Mouse (Mus musculus) ovary, postnatal 10 days (tissue): ENCODE results near the gene Chd6.

Experiments
- DNase-seq: peaks from one replicate; pipeline ENCODE4 v3.0.0; 2022; ENCODE audit warnings: low spot score

The Chd6 gene

DNA sequence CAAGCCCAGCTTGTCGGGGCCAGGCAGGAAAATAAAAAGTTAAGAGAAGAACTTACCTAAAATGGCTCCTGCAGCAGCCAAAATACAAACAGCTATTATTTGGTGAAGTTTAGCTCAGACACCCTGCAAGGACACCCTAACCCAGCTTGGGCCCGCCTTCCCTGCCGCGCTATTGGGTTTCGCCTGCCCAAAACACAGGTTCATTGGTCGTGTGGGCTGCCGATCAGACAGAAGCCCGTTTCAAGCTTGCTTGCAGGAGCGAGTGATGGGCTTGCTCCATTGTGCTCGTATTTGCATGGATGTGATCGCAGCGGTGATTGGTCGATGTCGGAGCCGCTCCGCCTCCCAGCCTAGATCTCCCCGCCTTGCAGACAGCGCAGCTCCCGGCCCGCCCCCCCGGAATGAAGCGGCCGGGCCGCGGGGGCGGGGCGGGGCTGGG, at the start of gene Chd6:
Chd6 (minus strand) TSS at position 143 of the 439 bp plus-strand sequence.
- DNase-seq: peak; percentile 88

DNA sequence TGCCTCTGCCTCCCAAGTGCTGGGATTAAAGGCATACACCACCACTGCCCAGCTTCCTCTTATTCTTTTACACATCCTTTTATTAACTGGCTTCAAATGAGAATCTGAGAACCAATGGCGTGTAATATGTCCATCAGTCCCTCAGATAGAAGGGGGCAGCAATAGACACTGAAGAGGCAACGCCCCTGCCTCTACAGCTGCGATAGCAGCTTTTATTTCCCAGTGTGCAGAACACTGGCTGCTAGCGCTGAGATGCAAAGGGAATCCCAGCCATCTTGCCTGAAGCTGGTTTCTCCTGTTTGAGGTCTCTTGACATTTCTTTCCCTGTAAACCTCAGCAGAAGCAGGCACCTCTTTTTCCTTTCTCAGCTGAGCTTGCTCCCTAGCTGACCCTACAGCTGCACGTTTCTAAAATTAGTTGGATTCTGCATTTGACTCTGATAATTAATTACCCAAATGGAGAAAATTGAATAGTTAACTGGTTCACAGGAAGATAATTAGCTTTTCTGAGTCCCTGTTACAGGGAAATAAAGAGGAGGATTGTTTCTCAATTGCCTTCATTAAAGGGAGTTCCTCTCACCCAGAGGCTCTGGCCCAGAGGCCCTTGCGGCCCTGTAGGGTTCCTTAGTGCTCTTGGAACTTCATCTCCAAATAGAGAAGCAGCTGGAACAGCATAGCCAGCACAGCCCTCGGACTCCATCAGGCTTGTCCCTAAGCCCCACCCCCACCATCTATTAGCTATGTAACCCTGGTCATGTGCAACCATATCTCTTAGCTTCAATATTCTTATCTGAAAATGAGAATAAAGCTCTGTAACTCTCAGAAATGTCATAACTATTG, 41.3 kb upstream of the Chd6 start:
- DNase-seq: no peak

DNA sequence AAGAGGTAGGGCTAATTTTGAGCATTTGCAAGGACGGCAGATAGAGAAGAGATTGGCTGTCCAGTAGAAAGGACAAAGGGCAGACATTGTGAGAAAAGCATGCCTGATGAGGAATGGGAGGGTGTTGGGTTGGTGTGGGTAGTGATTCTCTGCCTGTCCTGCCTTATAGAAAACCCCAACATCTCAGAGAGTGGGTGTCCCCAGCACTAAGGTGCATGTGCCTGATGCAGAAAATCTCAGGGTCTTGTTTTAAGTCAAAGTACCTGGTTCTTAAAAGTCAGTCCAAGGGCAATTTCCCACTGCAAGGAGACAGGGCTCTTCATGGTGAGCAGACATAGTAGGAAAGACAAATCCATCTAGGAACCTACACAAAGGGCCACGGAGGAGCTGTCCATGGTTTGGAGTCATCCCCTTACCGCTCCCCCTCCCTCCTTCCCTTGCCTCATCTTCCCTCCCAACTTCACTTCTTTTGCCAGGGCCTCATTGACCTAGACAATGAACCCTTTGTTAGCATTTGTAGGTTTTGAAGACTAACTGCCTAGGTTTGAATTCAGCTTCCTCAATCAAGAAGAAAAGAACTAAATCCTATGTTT, 39.6 kb upstream of the Chd6 start:
- DNase-seq: no peak

DNA sequence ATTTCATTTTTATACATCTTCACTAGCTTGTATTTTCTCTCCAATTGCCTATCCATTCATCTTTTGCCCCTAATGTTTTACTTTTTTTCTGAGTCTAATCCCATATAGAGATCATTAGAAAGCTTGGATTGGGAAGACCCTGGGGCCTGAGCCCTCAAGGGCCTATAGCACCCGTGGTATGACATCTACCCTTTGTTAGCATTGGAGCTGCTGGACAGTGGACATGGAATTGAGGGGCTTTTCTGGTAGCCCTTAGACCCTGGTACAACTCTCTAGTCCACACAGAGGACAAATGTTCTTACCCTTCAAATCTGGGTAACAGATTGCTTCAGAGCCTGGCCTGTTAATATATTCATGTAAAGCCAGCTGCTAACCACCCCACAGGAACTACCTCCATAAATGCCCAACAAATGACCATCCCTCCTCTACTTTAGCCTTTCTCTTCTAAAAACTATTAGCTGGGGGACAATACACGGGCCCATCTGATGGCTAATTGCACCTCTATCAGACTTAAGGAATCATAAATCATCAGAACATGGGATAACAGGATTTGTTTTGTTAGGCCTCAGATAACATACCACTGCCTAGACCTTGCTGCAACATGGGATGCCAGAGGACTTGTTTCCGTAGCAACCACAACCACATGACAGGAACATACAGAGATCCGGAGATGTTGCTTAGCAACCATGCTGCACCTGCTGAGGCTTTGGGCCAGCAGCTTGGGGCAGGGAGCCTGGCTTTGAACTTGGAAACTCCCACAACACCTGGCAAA, 39.0 kb upstream of the Chd6 start:
- DNase-seq: no peak

DNA sequence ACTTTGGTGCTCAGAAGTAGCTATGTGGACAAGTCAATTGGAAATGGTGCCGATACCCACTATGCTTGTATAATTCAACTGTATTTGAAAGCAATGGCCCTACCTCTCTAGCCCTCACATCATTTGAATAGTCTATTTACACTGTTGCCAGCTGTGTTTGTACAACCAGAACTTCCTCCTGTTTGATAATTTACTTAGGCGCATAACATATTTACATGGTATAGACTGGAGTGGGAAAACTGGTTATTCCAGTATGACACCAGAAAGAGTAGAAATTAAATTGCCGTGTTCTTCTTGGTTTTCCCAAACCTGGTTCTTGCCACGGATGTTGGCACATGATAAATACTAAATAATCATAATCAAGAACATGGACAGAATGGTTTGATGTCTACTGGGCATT, 35.9 kb upstream of the Chd6 start:
- DNase-seq: no peak

GRCm38 (mm10) chr2:161138672-161139536, 30.0 kb upstream of the Chd6 start:
- DNase-seq: no peak

GRCm38 (mm10) chr2:161136999-161137398, 28.1 kb upstream of the Chd6 start:
- no peak for DNase-seq

- no peak for DNase-seq
Observed at GRCm38 (mm10) chr2:161128367-161129111, 19.7 kb upstream of the Chd6 start.

- no peak for DNase-seq
Observed at GRCm38 (mm10) chr2:161112011-161112410, 3.1 kb upstream of the Chd6 start.

DNA sequence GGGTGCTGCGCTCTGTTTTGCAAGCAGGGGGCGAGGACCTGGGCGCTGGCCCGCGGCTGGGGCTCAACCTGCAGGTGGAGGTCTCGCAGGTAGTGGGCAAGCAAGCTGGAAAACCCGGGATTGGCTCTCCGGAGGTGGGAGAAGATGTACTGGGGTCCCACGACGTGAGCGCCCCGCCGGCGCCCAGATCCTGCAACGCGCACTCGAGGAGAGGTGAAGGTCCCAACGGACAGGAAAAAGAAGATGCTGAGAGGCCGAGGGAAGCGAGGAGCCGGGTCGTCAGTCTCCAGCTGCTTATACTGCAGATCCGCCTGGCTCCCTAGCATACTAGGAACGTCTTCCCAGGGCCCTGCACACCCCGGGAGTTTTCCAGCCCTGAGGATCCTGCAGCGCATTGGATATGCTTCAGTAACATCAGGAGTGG, 535 bp upstream of the Chd6 start:
- no peak for DNase-seq

- no peak for DNase-seq
Observed at GRCm38 (mm10) chr2:161108085-161108927, 569 bp downstream of the Chd6 start.

DNA sequence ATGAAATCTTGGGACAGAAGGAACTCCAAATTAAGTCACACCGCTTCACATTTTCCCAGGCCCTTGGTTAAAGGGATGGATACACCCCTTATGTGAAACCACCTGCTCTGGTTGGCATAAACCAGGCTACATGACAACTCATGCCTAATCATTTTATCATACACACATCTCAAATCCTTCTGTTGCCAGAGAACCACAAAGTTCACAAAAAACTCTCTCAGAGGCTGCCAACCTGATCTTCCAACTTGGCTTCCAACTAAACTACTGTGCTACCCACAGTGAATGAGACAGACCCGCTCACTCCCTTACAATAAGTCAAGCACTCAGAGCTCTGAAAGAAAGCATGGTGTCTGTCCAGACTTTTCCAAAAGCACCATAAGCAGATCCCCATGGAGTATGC, 1.6 kb downstream of the Chd6 start:
- DNase-seq: no peak

GRCm38 (mm10) chr2:161103769-161104168, 5.1 kb downstream of the Chd6 start:
- DNase-seq: no peak

GRCm38 (mm10) chr2:161102102-161102501, 6.8 kb downstream of the Chd6 start:
- DNase-seq: no peak

- no peak for DNase-seq
Observed at GRCm38 (mm10) chr2:161097746-161098145, 11.1 kb downstream of the Chd6 start.

DNA sequence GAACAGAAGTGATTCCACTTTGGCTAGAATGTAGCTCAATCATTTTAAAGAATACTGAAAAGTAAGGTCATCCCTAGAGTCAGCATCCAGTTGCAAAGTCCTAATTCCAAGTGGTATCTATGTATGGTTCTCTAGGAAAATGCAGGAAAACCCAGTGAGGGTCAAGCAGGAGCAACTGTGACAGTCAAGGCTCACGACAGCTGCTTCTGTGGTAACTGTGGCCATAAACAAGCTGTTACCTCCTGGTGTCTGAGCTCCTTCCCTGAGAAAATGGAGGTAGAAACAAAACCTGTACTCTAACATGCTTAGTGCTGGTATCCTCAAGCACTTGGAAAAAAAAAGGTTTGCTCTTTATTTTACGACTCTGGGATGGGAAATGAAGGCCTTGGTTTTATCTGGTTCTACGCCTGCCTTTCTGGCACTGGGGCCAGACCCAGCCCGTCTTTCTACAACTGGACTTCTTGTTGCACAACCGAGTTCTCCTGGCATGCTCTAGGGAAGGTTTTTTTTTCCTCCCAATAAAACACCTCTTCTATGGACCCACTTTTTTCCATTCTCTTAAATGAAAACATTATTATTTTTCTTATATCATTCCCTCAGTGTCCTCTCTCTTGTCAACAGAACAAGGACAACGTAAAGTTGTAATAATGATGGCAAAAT, 18.0 kb downstream of the Chd6 start:
- DNase-seq: no peak

- no peak for DNase-seq
Observed at GRCm38 (mm10) chr2:161090200-161090599, 18.7 kb downstream of the Chd6 start.

GRCm38 (mm10) chr2:161078590-161078989, 30.3 kb downstream of the Chd6 start:
- DNase-seq: no peak

DNA sequence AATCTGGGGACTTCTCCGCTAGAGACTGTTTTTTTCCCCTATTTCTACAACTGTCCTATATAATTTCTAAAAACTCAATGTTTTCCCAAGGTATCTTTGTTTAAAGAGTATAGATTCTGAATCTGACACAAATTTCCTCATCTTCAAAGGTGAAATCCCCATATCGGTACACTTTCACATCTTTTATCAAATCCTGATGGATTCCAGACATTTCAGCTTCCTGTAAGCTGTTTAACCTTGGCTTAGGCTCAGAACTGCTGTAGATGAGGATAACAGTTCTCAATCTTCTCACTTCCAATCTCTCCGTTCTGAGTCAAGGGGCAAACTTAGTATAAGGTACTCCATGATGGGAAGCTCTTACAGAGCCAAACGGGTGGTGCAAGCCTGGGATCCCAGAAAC, 32.6 kb downstream of the Chd6 start:
- DNase-seq: no peak

DNA sequence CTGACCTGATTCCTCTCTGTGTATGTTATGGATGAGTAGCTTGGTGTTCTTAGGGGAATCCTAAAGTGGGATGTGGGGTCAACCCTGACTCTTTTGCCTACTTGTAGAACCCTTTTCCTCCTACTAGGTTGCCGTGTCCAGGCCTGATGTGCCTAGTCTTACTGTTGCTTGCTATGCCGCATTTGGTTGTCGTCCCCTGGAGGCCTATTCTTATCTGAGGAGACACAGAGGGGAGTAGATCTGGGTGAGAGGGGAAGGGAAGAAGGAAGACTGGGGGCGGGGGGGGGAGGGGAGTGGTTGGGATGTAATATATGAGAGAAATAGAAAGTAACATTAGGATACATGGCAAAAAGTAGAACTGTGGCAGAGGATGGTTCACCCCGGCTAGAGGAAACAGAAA, 33.3 kb downstream of the Chd6 start:
- no peak for DNase-seq
